Mouse (Mus musculus) liver, embryonic 12.5 days (tissue): ENCODE measurements around the gene Smg9. TPM values are rescaled to one million over a fixed set of nuclear protein-coding genes. Genes with fewer than 3 reads are reported as not detected.

Source experiments
- ATAC-seq: fragments of 200-750 bp; cut with Nextera tagmentation; 2 replicates; pipeline ENCODE4 v1.8.0; 2017; ENCODE audit warnings: moderate number of reproducible peaks, mild to moderate bottlenecking, moderate library complexity
- H3K27ac ChIP-seq: fragments of 300-500 bp; sonication (generic); 2 replicates; pipeline ENCODE4 v1.5.1; 2016; ENCODE audit warnings: mild to moderate bottlenecking
- H3K27me3 ChIP-seq: fragments of 300-500 bp; sonication (generic); replicated peaks from 2 replicates; pipeline ENCODE4 v1.6.1; 2016; ENCODE audit warnings: mild to moderate bottlenecking, moderate library complexity
- H3K36me3 ChIP-seq: fragments of 300-500 bp; sonication (generic); 2 replicates; pipeline ENCODE4 v1.6.1; 2016; ENCODE audit warnings: mild to moderate bottlenecking, moderate library complexity
- H3K4me1 ChIP-seq: fragments of 300-500 bp; sonication (generic); 2 replicates; pipeline ENCODE4 v1.6.1; 2016
- H3K4me2 ChIP-seq: fragments of 300-500 bp; sonication (generic); 2 replicates; pipeline ENCODE4 v1.6.1; 2016; ENCODE audit warnings: mild to moderate bottlenecking, moderate library complexity
- H3K4me3 ChIP-seq: fragments of 300-500 bp; sonication (generic); 2 replicates; pipeline ENCODE4 v1.5.1; 2016; ENCODE audit warnings: mild to moderate bottlenecking, moderate library complexity
- H3K9ac ChIP-seq: fragments of 300-500 bp; sonication (generic); 2 replicates; pipeline ENCODE4 v1.6.1; 2016; ENCODE audit warnings: mild to moderate bottlenecking, moderate library complexity
- H3K9me3 ChIP-seq: fragments of 300-500 bp; sonication (generic); replicated peaks from 2 replicates; pipeline ENCODE4 v1.6.1; 2016; ENCODE audit warnings: mild to moderate bottlenecking, moderate library complexity
- WGBS: fragments of 180-500 bp; shearing (Covaris S2); methylation state at CpG from one replicate; pipeline ENCODE4 v1.1.7; 2016; ENCODE audit not compliant: insufficient replicate concordance; 5-methylcytosine and 5-hydroxymethylcytosine counted together
- polyA plus RNA-seq: library from polyadenylated mRNA; unstranded; fragments of >200 nt; fragmentation: Nextera tagmentation; extraction: Ambion mirVana; gene quantifications from 2 replicates; pipeline ENCODE4 v1.2.1, GENCODE M21; 2016

The Smg9 gene
- polyA plus RNA-seq, 1 experiment from 2014 or later: 22.9 TPM

GRCm38 (mm10) chr7:24431713-24432112 lies 32.3 kb downstream of the Smg9 start:
- Histone ChIP-seq H3K27ac (no peak overlapping the region), H3K9ac (no peak overlapping the region), H3K27me3 (peaks cover 46% of the 10 kb centered on the region), H3K9me3 (no peaks in the 10 kb centered on the region), H3K4me2 (no peak overlapping the region), H3K4me3 (no peak overlapping the region), H3K4me1 (no peaks in the 10 kb centered on the region), H3K36me3 (no peaks in the 10 kb centered on the region)
- no peak for ATAC-seq
- WGBS: 41% methylated on average over 11 of the region's 11 CpGs

DNA sequence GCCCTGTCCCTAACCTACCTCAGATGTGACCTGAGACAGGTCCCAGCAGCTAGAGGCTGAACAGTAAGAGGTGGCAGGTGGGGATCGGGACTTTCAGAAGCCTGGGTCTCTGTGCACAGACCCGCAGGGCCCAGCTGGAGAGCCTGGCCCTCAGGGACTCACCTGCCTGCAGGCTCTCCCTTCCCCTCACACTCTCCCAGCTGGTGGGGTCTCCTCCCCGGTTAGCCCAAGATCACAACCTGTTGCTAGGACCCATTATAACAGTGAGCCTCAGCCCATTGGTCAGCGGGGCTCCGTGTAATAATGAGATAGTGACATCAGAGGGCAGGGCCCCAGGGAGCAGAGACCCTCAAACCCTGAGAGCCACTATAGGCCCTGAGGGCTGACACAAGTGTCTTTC lies 35.9 kb downstream of the Smg9 start:
- Histone ChIP-seq H3K27me3 (peaks cover 41% of the 10 kb centered on the region), H3K9me3 (no peaks in the 10 kb centered on the region), H3K27ac (no peak overlapping the region), H3K4me2 (no peak overlapping the region), H3K9ac (no peak overlapping the region), H3K4me1 (no peaks in the 10 kb centered on the region), H3K36me3 (no peaks in the 10 kb centered on the region), H3K4me3 (no peak overlapping the region)
- WGBS: 74% methylated on average over 5 of the region's 5 CpGs
- ATAC-seq: 0 out of 2 replicates have a peak, but pooled peaks have one; percentile 14

- no peak for ATAC-seq
- Histone ChIP-seq H3K4me1 (no peaks in the 10 kb centered on the region), H3K27ac (no peak overlapping the region), H3K4me2 (no peak overlapping the region), H3K4me3 (no peak overlapping the region), H3K27me3 (peaks cover 14% of the 10 kb centered on the region), H3K9me3 (no peaks in the 10 kb centered on the region), H3K9ac (no peak overlapping the region), H3K36me3 (no peaks in the 10 kb centered on the region)
- WGBS: 54% methylated on average over 10 of the region's 10 CpGs
Observed at GRCm38 (mm10) chr7:24437981-24438380, 38.6 kb downstream of the Smg9 start.

- no peak overlapping the region for H3K9ac ChIP-seq
- H3K4me3 ChIP-seq: no peak overlapping the region
- H3K9me3 ChIP-seq: no peaks in the 10 kb centered on the region
- no peak for ATAC-seq
- no peaks in the 10 kb centered on the region for H3K36me3 ChIP-seq
- no peak overlapping the region for H3K4me2 ChIP-seq
- 68% methylated on average over 6 of the region's 6 CpGs for WGBS
- peaks cover 2% of the 10 kb centered on the region; the same call in 1 of the 2 replicates for H3K27me3 ChIP-seq
- H3K27ac ChIP-seq: no peak overlapping the region
- H3K4me1 ChIP-seq: no peaks in the 10 kb centered on the region
Observed at GRCm38 (mm10) chr7:24439191-24439590, 39.8 kb downstream of the Smg9 start.

GRCm38 (mm10) chr7:24439891-24440290 lies 40.5 kb downstream of the Smg9 start:
- Histone ChIP-seq H3K4me2 (no peak overlapping the region), H3K27ac (no peak overlapping the region), H3K27me3 (no peaks in the 10 kb centered on the region), H3K9me3 (no peaks in the 10 kb centered on the region), H3K4me1 (no peaks in the 10 kb centered on the region), H3K9ac (no peak overlapping the region), H3K36me3 (no peaks in the 10 kb centered on the region), H3K4me3 (no peak overlapping the region)
- WGBS: 58% methylated on average over 7 of the region's 7 CpGs
- no peak for ATAC-seq

- H3K4me2 ChIP-seq: no peak overlapping the region
- H3K27ac ChIP-seq: no peak overlapping the region
- H3K9ac ChIP-seq: no peak overlapping the region
- no peaks in the 10 kb centered on the region for H3K9me3 ChIP-seq
- H3K4me1 ChIP-seq: no peaks in the 10 kb centered on the region
- ATAC-seq: peak; percentile 54
- H3K4me3 ChIP-seq: no peak overlapping the region
- no peaks in the 10 kb centered on the region for H3K27me3 ChIP-seq
- no peaks in the 10 kb centered on the region for H3K36me3 ChIP-seq
- 0% methylated on average over 1 of the region's 1 CpGs for WGBS
Observed at GRCm38 (mm10) chr7:24441785-24442184, 42.4 kb downstream of the Smg9 start.

DNA sequence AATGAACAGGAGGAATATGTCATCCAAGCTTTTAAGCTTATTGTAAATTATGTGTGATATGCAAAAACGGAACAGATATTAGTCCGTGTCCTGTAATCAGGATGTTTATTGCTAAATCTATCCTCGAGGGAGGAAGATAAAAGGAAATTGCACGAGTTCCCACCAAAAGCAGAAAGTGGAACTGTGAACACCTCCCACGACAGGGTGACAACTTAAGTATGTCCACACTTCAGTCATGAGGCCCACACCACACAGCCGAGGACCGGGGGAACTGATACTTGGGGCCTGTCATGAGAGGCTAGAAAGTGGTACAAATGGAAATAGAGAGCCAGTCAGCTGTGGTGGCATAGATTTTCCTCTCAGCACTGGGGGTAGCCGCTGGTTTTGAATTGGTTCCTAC lies 42.9 kb downstream of the Smg9 start:
- Histone ChIP-seq H3K4me2 (no peak overlapping the region), H3K4me3 (no peak overlapping the region), H3K27ac (no peak overlapping the region), H3K4me1 (no peaks in the 10 kb centered on the region), H3K27me3 (no peaks in the 10 kb centered on the region), H3K9me3 (no peaks in the 10 kb centered on the region), H3K36me3 (no peaks in the 10 kb centered on the region), H3K9ac (no peak overlapping the region)
- WGBS: 53% methylated on average over 8 of the region's 8 CpGs
- no peak for ATAC-seq

- no peak for ATAC-seq
- H3K27ac ChIP-seq: no peak overlapping the region
Observed at GRCm38 (mm10) chr7:24445266-24445926, 46.0 kb downstream of the Smg9 start.

DNA sequence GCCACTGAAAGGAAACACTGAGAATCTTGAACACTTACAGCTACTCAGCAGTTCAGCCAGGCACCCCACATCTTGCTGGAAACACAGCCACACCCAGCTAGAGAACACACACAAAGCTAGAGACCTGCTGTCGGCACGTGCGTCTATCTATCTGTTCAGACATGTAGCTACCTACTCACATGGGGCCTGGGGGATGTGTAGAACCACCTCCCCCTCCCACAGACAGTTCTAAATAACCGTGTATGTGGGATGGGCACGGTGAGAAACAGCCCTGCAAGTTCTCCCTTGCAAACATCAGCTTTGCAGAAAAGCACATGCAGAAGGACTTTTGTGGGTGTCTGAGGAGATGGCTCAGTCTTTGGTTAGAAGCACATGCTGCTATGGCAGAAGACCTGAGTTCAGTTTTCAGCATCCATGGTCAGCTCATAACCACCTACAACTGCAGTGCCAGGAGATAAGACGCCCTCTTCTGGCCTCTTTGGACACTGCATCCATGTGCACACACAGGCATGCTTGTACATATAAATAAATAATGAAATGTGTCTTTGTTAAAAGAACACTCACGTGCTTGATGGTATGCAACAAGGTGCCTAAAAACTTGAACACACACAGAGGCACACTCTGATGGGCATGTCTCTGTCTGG lies 47.4 kb downstream of the Smg9 start:
- Histone ChIP-seq H3K9me3 (no peaks in the 10 kb centered on the region), H3K4me3 (no peak overlapping the region), H3K27ac (no peak overlapping the region), H3K9ac (no peak overlapping the region), H3K27me3 (peaks cover 4% of the 10 kb centered on the region), H3K36me3 (no peaks in the 10 kb centered on the region), H3K4me2 (no peak overlapping the region), H3K4me1 (peaks cover 13% of the 10 kb centered on the region)
- WGBS: 44% methylated on average over 7 of the region's 7 CpGs
- no peak for ATAC-seq

More at GRCm38 (mm10) chr7:24445266-24445926, 46.0 kb downstream of the Smg9 start:
- no peaks in the 10 kb centered on the region for H3K9me3 ChIP-seq
- no peaks in the 10 kb centered on the region for H3K27me3 ChIP-seq
- 66% methylated on average over 9 of the region's 9 CpGs for WGBS
- peaks cover 3% of the 10 kb centered on the region for H3K4me1 ChIP-seq
- H3K4me2 ChIP-seq: no peak overlapping the region
- H3K9ac ChIP-seq: no peak overlapping the region
- no peak overlapping the region for H3K4me3 ChIP-seq
- H3K36me3 ChIP-seq: no peaks in the 10 kb centered on the region

GRCm38 (mm10) chr7:24448782-24449517 lies 49.5 kb downstream of the Smg9 start:
- H3K9me3 ChIP-seq: no peaks in the 10 kb centered on the region
- no peak overlapping the region for H3K4me3 ChIP-seq
- H3K4me1 ChIP-seq: peaks cover 13% of the 10 kb centered on the region
- H3K27ac ChIP-seq: no peak overlapping the region
- no peak overlapping the region for H3K4me2 ChIP-seq
- H3K27me3 ChIP-seq: peaks cover 20% of the 10 kb centered on the region
- no peak for ATAC-seq
- no peak overlapping the region for H3K9ac ChIP-seq
- no peaks in the 10 kb centered on the region for H3K36me3 ChIP-seq
- WGBS: 39% methylated on average over 14 of the region's 14 CpGs

DNA sequence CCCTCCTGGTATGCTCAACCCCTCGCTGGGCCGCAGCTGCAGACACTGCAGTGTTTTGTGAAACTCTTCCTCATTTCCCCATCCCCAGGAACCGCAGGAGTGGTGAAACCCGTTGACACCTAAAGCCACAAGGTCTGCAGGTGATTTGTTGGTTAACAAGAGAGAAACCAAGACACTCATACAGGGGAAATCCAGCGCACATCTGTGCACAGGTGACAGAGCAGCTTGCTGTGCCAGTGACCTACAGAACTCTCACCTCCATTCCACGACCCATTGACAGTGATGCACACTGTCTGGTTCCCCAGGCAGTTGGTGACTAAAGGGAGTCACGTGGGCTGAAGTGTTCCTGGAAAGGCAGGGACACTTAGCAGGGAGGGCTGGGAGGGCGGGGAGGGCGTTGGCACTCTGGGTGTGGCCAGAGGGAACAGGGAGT lies 51.2 kb downstream of the Smg9 start:
- peaks cover 13% of the 10 kb centered on the region for H3K4me1 ChIP-seq
- no peaks in the 10 kb centered on the region for H3K9me3 ChIP-seq
- peak overlapping the region; percentile 4; the same call in 1 of the 2 replicates for H3K4me2 ChIP-seq
- H3K36me3 ChIP-seq: no peaks in the 10 kb centered on the region
- peak; percentile 58 for ATAC-seq
- WGBS: 34% methylated on average over 9 of the region's 9 CpGs
- H3K4me3 ChIP-seq: no peak overlapping the region
- peaks cover 22% of the 10 kb centered on the region for H3K27me3 ChIP-seq
- no peak overlapping the region for H3K9ac ChIP-seq
- H3K27ac ChIP-seq: no peak overlapping the region

GRCm38 (mm10) chr7:24451855-24452311 lies 52.5 kb downstream of the Smg9 start, which contains the start of gene Irgc1:
Gene Irgc1 (minus strand): TSS chr7:24452297.
- no peak within 1 kb of the TSS for H3K9ac ChIP-seq
- 62% methylated on average over 9 of the region's 9 CpGs for WGBS
- peaks cover 25% of the 10 kb centered on the region for H3K27me3 ChIP-seq
- no peak within 1 kb of the TSS for H3K4me2 ChIP-seq
- no peaks in the 10 kb centered on the region for H3K9me3 ChIP-seq
- ATAC-seq: no peak
- H3K36me3 ChIP-seq: no peaks in the 10 kb centered on the region
- H3K4me3 ChIP-seq: no peak within 1 kb of the TSS
- H3K4me1 ChIP-seq: peaks cover 13% of the 10 kb centered on the region
- no peak within 1 kb of the TSS for H3K27ac ChIP-seq
